Mouse (Mus musculus) liver, embryonic 14.5 days (tissue): ENCODE measurements at regions not wholly inside any gene's neighbourhood (a gene's known extent, or its start where the extent isn't known, plus 50 kb on each side); places are given as distances from the start of the nearest gene placed in this dataset.

Source experiments
- CTCF ChIP-seq: IDR thresholded peaks from 2 replicates; pipeline ENCODE4 v1.5.1; 2016; ENCODE audit warnings: antibody characterized with exemption, low read depth, control low read depth
- EP300 ChIP-seq: IDR thresholded peaks from 2 replicates; pipeline ENCODE4 v1.6.1; 2016; ENCODE audit warnings: antibody characterized with exemption, low read depth

GRCm38 (mm10) chr3:102657531-102658060, 76.7 kb upstream of the Tspan2 start:
- TF ChIP-seq CTCF: no peak
- TF ChIP-seq EP300: no peak
